Mouse (Mus musculus) thymus, postnatal 36 days (tissue): ENCODE results near the gene Tagln.

Experiments used
- DNase-seq, 2 experiments: peaks; one replicate each; pipeline ENCODE4 v3.0.0; 2022; ENCODE audit warnings: mixed read lengths in 2 of 2

The Tagln gene

GRCm38 (mm10) chr9:45935628-45936210 is at the start of gene Tagln:
Gene Tagln (minus strand): TSS chr9:45936058.
- peak in 1 of 2 experiments; percentile 23 for DNase-seq

- DNase-seq = no peak
These were observed 49.3 kb upstream of the Tagln start for GRCm38 (mm10) chr9:45985229-45985567.

DNA sequence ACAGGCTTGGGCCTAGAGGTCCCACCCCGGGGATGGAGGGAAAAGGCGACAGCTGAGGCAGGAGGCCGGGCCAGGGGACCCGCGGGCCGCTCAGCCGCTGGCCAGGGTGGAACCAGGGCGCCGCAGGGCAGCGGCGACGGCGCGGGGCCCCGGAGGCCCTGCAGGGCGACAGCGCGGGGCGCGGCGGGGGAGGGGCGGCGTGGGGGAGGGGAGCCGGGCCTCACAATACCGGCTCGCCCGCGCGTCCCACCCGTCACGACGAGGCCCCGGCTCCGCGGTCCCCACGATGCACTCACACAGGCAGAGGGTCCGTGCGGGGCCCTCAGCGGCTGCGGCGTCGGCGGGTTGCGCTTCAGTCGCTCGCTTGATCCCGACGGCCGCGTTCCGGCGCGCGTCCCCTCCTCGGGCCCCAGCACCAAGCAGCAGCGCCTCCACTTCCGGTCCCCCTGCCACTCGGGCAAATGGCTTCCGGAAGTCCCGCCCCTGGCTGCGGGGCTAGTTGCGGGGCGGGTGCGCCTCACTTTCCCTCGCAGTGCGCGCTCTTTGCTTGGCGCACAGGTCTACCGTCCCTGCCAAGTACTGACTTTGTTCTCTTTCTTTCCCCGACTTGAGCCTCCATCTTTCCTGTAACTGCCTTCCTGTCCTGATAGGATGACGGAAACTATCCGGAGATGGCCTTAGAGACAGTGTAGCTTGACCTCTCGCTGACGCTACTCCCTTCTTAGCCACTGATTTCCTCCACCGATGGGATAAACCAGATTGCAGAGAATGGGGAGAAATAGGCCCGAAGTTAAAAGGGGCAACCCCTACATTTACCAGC is 48.8 kb upstream of the Tagln start:
- DNase-seq = peak; percentile 89 to 91

DNA sequence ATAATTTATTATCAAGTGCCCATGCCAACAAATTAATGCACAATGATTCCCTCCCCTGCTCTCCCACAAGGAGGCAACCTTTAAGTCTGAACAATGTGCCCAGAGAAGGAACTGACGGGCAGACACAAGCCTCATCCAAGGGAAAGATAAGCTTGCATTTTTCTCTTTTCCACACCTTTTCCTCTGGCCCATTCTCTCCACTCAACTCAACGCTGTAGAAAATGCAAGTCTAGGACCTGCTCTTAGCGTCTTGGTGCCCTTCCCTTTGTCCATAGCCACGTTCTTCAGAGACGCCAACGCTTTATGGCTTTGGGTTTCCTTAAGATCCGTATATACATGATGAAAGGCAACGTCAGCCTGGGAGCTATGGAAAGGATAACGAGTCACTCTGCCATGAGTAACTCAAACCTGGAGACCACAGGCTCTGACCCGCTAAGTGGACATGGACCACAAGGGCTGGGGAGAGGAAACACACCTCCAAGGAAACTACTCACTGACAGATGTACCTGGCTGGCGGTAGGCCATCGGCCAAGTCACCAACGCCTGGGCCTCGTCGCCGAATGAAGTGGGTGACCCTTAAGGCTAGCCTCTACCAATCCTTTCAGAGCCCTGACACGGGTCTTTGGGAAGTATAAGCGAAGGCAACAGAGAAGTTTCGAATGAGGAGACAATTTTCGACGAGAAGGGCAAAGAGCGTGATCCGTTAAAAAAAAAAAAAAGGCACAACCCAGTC is 48.0 kb upstream of the Tagln start:
- peak; percentile 19 to 23 for DNase-seq

DNA sequence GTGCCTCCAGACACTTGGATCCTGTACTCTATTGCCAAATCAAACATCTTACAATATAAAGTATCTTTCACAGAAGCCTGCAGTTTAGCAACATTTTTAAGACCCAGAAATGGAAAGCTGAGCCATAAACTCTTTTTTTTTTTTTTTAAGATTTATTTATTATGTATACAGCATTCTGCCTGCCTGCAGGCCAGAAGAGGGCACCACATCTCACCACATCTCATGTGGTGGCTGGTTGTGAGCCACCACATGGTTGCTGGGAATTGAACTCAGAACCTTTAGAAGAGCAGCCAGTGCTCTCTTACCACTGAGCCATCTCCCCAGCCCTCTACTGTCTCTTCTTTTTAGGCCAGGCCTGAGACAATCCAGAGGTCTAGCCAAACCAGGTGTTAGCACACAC is 45.5 kb upstream of the Tagln start:
- DNase-seq = no peak

DNA sequence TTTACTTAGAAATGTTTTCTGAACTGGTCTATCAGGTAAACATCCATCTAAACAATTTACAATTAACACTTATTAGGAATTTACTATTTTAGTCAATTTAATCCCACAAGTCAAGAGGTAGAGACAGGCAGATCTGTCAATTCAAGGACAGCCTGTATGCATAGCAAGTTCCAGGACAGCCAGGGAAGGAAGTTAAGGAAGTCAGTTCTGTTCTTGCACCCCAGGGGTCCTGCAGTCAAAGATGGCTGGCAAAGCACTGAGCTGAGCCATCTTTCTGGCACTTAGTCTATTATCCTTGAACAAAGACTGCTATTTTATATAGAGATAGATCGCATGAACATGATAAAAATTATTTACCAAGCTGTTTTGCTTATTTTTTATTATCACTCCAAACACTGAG is 44.8 kb upstream of the Tagln start:
- no peak for DNase-seq

DNA sequence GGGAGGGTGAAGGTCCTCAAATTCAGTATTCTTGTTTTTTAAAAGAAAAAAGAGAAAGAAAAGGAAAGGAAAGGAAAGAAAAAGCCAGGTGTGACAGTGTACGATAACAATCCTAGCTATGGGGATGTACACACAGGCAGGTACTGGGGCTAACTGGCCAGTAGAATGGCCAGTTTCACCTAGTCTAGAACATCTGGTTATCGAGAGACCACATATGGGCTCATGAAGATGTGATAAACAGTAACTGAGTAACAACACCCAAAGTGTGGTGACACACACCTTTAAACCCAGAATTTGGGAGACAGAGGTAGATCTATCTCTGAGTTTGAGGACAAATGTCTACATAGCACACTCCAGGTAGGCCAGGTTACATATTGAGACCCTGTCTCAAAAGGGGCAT is 43.9 kb upstream of the Tagln start:
- no peak for DNase-seq

DNA sequence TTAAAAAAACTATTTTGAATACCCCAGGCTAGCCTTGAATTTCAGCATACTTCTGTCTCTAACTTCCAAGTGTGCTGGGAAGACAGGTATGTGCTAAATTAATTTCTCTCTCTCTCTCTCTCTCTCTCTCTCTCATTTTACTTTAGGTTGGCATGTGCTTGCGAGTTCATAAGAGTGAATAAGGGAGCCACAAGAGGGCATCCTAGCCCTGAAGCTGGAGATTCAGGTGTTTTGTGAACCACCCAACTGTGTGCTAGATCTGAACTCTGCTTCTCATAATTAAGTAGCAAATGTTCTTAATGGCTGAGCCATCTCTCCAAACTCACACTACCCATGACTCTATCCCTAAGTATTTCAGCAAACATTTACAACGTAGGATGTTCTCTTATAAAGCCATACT is 41.0 kb upstream of the Tagln start:
- no peak for DNase-seq

GRCm38 (mm10) chr9:45963577-45963976 is 27.7 kb upstream of the Tagln start:
- DNase-seq = no peak

DNA sequence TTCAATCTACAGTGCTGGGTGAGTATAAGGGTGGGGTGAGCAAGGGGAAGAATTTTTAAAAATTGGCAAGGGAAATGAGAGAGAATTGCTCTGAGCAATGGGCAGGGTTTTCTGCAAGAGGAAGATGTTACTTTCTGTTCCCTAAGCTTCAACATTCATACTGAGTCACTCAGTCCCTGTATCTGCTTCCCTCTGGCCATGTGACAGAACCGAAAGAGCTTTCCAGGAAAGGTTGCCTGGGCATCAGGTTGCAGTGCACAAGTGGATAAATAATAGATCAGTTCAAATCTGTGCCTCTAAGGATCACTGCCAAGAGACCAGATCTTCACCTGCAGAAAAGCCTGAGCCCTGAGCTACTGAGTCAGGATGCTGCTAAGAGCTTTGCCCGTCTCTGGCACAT is 26.0 kb upstream of the Tagln start:
- no peak for DNase-seq

DNA sequence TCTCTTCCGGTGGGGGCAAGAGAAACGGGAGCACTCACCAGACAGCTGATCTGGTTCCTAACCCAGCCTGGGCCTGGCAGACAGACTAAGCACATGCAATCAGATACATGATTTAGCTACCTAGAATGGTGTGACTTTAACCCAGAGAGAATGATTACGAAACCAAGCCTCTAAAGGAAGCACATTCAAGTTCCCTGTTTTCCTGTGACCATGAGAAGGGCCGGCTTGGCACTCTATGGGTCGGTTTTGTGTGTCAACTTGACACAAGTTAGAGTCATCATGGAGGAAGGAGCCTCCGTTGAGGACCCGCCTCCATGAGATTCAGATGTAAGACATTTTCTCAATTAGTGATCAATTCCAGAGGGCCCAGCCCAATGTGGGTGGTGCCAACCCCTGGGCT is 23.8 kb upstream of the Tagln start:
- DNase-seq = no peak

GRCm38 (mm10) chr9:45958851-45959250 is 23.0 kb upstream of the Tagln start:
- no peak for DNase-seq

DNA sequence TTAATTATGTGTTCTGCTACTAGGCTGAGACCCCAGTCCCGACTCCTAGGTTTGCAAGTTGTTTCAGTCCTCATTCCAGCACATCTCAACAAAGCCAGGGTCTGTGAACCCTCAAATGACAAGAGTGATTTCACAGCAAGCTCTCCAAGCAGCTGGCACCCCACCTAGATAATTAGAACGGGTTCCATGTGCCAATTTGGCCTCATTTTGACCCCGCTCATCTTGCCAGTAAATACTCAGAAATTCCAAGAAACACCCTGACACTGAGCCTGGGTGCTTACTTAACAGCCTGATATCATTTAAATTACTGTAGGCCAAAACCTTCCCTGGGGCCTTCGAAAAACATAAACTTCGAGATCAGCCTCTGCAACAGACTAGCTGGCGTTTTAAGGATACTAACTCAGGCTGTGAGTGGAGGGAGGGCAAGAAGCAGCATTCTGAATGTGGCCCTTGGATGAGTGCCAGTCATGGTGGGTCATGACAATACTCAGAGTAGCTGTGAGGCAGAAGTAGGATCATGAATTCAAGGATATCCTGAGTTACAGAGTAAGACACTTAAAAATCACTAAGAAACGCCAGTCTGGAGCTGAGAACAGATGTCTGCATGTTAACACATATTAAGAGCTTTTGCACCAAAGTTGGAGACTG is 22.3 kb upstream of the Tagln start:
- DNase-seq = no peak

DNA sequence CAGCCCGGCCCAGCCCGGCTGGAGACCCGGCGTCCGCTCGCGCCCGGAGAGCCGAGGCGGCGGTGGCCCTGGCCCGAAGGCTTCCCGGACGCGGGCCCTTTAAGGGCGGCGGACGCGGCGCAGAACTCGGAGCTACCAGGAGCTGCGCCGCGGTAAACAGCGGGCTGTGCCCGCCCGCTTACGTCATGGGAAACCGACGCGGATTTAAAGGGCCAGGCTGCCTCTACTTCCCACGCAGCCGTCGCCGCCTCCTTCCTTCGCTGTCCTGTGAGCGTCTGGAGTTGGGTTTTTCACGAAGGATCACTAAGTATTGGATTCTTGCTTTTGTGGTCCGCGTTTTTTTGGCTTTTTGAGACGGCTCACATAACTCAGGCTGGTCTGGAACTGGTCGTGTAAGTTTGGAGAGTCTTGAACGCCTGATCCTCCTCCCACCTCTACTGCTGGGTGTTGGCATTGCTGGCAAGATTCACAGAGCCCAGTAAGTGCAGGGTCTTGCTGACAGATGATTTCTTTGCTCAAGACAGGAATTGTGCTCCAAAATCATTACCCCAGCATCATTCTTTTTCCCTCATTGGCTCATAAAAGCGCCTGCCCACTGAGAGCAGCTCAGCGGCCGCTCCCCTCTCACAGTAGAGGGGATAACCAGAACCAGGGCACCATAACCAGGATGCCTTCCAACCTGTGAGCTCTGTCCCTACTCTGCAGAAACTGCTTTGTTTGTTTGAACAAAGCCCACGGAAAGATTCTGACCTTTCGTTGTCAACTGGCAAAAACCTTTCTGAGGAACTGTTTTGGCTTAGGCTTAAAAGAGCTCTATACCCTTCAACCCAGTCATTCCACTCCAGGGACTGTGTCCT is 19.5 kb upstream of the Tagln start, which contains the start of gene Sidt2:
Gene Sidt2, minus strand, starts transcription at position 152 of the 857 bp plus-strand sequence.
- peak; percentile 87 to 91 for DNase-seq

DNA sequence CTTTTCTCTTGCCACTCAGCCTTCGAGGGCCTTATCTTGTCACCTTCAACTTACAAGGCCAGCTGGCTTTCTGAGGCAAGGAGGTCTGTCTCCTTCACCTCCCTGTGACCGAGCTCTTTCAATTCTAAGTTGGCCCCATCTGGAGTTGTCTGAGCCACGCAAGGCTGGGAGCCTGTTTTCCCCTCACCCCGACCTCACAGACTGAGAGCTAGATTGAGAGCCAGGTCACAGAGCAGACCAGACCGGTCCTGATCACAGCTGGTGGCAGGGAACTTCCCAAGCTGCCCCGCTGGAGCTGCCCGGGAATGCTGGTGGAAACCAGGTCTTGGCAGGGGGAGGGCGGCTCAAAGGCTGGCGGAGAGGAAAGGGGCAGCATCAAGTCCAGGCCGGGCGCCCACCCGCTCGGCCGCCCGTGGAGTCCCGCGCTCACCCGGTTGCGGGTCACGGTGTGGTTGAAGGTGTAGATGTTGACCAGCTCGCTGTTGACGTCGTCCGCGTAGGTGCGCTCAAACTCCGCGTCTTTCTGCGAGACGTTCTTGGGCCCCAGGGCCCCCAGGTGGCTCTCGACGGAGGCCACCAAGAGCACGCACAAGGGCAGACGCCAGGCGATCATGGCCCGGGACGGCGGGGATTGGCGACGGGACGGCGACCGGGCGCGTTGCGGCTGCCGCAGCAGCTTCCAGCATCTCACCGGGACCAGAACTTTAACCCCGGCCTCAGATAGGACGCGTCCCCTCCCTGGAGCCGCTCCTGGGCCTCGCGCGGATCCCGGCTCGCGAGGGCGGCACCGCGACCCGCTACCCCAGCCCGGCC is 18.6 kb upstream of the Tagln start:
- DNase-seq = peak; percentile 40 to 63

- DNase-seq = no peak
These were observed 17.8 kb upstream of the Tagln start for GRCm38 (mm10) chr9:45953511-45954293.

GRCm38 (mm10) chr9:45952890-45953289 is 17.0 kb upstream of the Tagln start:
- DNase-seq = no peak

- no peak for DNase-seq
These were observed 16.2 kb upstream of the Tagln start for GRCm38 (mm10) chr9:45952057-45952456.

- no peak for DNase-seq
These were observed 11.0 kb upstream of the Tagln start for GRCm38 (mm10) chr9:45946872-45947183.

GRCm38 (mm10) chr9:45946182-45946871 is 10.5 kb upstream of the Tagln start:
- DNase-seq = peak in 1 of 2 experiments; percentile 35
